Mouse (Mus musculus): Measurements from ENCODE around the gene Gm10135.

DNA sequence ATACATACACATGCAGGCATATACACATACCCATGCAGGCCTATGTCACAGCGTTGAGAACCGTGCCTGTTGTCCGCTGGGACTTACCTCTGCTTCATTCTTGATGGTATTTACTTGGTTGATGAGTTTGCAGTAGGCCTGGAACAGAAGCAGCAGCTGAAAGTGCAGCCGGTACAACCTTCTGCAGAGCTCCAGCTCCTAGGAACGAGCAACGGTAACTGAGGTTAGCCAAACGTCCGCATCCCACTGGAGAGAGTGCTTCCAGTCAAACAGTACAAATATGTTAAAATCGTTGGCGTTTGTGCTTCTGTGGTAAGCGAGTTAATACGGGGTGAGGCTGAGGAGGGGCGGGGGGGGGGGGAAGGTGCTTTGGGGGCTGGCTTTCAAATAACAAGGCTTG, 49.3 kb upstream of the Gm10135 start:
- TF ChIP-seq CTCF (IDR thresholded peaks at IDR 0.05; ENCODE audit: borderline replicate concordance, control insufficient read depth, extremely low read depth, insufficient read depth, low read length, poor library complexity) (no peak), POLR2A (IDR thresholded peaks at IDR 0.05; ENCODE audit: control insufficient read depth, extremely low read depth, insufficient read depth, low read length, poor library complexity) (no peak)

Data from thymus, adult 2 months (tissue).